Mouse (Mus musculus) liver, embryonic 12.5 days (tissue): ENCODE data around the gene Cplx2. TPM values are rescaled to one million over a fixed set of nuclear protein-coding genes. Genes with fewer than 3 reads are reported as not detected.
A peak's percentile ranks its signal among the peaks of the same experiment; 100 is the strongest.

Experiments used
- ATAC-seq: fragments of 200-750 bp; cut with Nextera tagmentation; 2 replicates; pipeline ENCODE4 v1.8.0; 2017; ENCODE audit warnings: moderate number of reproducible peaks, mild to moderate bottlenecking, moderate library complexity
- H3K27ac ChIP-seq: fragments of 300-500 bp; sonication (generic); 2 replicates; pipeline ENCODE4 v1.5.1; 2016; ENCODE audit warnings: mild to moderate bottlenecking
- H3K27me3 ChIP-seq: fragments of 300-500 bp; sonication (generic); replicated peaks from 2 replicates; pipeline ENCODE4 v1.6.1; 2016; ENCODE audit warnings: mild to moderate bottlenecking, moderate library complexity
- H3K36me3 ChIP-seq: fragments of 300-500 bp; sonication (generic); 2 replicates; pipeline ENCODE4 v1.6.1; 2016; ENCODE audit warnings: mild to moderate bottlenecking, moderate library complexity
- H3K4me1 ChIP-seq: fragments of 300-500 bp; sonication (generic); 2 replicates; pipeline ENCODE4 v1.6.1; 2016
- H3K4me2 ChIP-seq: fragments of 300-500 bp; sonication (generic); 2 replicates; pipeline ENCODE4 v1.6.1; 2016; ENCODE audit warnings: mild to moderate bottlenecking, moderate library complexity
- H3K4me3 ChIP-seq: fragments of 300-500 bp; sonication (generic); 2 replicates; pipeline ENCODE4 v1.5.1; 2016; ENCODE audit warnings: mild to moderate bottlenecking, moderate library complexity
- H3K9ac ChIP-seq: fragments of 300-500 bp; sonication (generic); 2 replicates; pipeline ENCODE4 v1.6.1; 2016; ENCODE audit warnings: mild to moderate bottlenecking, moderate library complexity
- H3K9me3 ChIP-seq: fragments of 300-500 bp; sonication (generic); replicated peaks from 2 replicates; pipeline ENCODE4 v1.6.1; 2016; ENCODE audit warnings: mild to moderate bottlenecking, moderate library complexity
- WGBS: fragments of 180-500 bp; shearing (Covaris S2); methylation state at CpG from one replicate; pipeline ENCODE4 v1.1.7; 2016; ENCODE audit not compliant: insufficient replicate concordance; 5-methylcytosine and 5-hydroxymethylcytosine counted together
- polyA plus RNA-seq: library from polyadenylated mRNA; unstranded; fragments of >200 nt; fragmentation: Nextera tagmentation; extraction: Ambion mirVana; gene quantifications from 2 replicates; pipeline ENCODE4 v1.2.1, GENCODE M21; 2016

Cplx2 gene
- polyA plus RNA-seq, 1 experiment from 2014 or later = 0.52 TPM

DNA sequence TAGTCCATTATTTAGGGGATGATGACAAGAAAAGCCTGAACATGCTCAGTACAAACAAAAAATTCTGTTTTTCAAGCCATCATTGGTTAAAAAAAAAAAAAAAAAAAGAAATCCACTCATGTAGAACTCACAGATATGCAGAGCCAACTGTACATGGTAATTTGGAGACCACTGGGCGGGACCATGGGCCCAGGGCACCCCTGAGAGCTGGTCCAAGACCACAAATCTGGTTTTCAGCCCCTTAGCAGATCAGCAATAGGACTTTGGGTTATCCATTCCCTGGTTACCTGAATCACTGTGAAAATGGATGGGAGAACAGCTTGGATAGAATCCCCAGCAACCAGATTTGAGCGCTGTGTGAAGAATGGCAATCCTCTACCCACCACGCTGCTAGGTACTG is 40.5 kb downstream of the Cplx2 start:
- no peaks in the 10 kb centered on the region for H3K4me1 ChIP-seq
- no peaks in the 10 kb centered on the region for H3K27me3 ChIP-seq
- no peak overlapping the region for H3K4me2 ChIP-seq
- H3K9ac ChIP-seq = no peak overlapping the region
- ATAC-seq = no peak
- no peak overlapping the region for H3K27ac ChIP-seq
- 56% methylated on average over 3 of the region's 3 CpGs for WGBS
- H3K4me3 ChIP-seq = no peak overlapping the region
- H3K9me3 ChIP-seq = no peaks in the 10 kb centered on the region
- no peaks in the 10 kb centered on the region for H3K36me3 ChIP-seq

DNA sequence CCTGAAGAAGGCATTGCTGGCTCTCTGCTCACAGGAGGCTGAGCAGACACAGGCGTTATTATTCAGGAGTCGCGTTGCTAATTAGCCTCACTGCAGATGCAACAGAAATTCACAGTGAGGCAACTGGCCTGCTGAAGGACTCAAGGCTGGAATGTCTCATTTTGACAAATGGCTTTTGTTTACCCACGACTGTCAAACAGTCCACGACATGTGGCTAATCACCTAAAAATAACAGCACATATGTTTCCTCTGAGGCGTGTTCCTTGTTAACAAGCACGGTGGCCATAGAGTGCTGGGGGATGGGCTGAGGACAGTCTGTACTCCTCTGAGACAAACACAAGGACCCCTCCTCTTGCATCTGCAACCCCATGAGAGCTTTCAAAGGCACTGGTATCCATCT is 41.1 kb downstream of the Cplx2 start:
- Histone ChIP-seq H3K27me3 (no peaks in the 10 kb centered on the region), H3K9me3 (no peaks in the 10 kb centered on the region), H3K9ac (no peak overlapping the region), H3K4me3 (no peak overlapping the region), H3K27ac (no peak overlapping the region), H3K4me2 (no peak overlapping the region), H3K36me3 (no peaks in the 10 kb centered on the region), H3K4me1 (no peaks in the 10 kb centered on the region)
- no peak for ATAC-seq
- 19% methylated on average over 7 of the region's 7 CpGs for WGBS

DNA sequence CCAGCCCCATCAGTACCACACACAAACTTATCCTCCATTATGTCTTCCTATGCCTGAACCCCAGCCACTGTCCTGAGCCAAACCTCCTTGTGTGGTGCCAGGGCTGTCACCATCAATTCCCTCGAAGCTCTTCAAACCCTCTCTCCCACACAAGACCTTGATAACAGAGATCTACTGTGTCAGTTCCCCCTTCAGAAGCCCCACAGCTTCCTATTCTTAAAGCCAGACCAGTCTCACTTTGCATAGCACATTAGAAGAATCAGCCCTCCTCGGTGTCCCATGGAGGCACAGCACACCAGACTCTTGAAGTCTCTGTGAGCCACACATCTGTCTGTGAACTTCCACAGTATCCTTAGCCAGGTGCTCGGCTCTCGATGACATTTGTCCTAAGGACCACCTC is 41.6 kb downstream of the Cplx2 start:
- H3K27me3 ChIP-seq = no peaks in the 10 kb centered on the region
- no peak for ATAC-seq
- 46% methylated on average over 4 of the region's 4 CpGs for WGBS

DNA sequence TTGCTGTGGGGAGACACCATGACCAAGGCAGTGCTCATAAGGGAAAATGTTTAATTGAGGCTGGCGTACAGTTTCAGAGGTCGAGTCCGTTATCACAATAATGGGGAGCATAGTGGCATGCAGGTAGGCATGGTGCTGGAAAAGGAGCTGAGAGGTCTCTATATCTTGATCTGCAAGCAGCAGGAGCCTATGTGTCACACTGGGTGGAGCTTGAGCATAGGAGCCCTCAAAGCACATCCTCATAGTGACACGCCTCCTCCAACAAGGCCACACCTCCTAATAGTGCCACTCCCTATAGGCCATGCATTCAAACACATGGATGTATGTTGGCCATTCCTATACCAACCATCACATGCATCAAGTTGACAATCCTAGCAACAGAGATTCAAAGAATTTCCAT is 43.9 kb downstream of the Cplx2 start:
- H3K4me3 ChIP-seq = no peak overlapping the region
- no peak overlapping the region for H3K9ac ChIP-seq
- no peak for ATAC-seq
- H3K27me3 ChIP-seq = no peaks in the 10 kb centered on the region
- H3K36me3 ChIP-seq = no peaks in the 10 kb centered on the region
- no peak overlapping the region for H3K27ac ChIP-seq
- 72% methylated on average over 4 of the region's 4 CpGs for WGBS
- H3K4me1 ChIP-seq = no peaks in the 10 kb centered on the region
- H3K9me3 ChIP-seq = no peaks in the 10 kb centered on the region
- no peak overlapping the region for H3K4me2 ChIP-seq

More for the DNA sequence above, 41.6 kb downstream of the Cplx2 start:
- Histone ChIP-seq H3K4me1 (no peaks in the 10 kb centered on the region), H3K4me3 (no peak overlapping the region), H3K9ac (no peak overlapping the region), H3K36me3 (no peaks in the 10 kb centered on the region), H3K9me3 (no peaks in the 10 kb centered on the region), H3K27ac (no peak overlapping the region), H3K4me2 (no peak overlapping the region)

DNA sequence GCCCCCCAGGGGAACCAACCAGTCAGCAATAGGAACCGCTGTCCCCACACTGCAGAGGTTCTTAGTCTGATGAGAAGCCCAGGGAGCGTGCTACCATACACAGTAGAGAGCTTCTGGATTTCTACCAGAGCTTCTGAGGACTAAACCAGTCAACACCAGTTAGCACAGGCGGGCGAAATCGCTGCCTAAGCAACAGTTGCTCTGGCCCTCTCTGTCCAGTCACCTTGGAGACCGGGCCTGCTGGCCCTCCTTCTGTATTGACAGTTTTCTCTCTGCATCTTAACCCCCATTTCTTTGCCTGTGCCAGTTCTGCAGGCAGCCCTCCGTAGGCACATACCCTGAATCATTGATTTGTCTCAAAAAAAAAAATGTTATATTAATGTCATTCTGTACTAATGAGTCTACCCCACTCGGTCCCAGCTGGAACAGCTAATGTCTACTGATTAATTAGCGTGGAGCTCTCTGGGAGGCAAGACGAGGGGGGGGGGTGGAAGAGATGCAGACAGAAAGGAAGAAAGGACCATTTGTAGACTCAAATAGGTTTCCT is 47.7 kb downstream of the Cplx2 start:
- 68% methylated on average over 10 of the region's 10 CpGs for WGBS
- no peaks in the 10 kb centered on the region for H3K4me1 ChIP-seq
- H3K4me3 ChIP-seq = no peak overlapping the region
- H3K27me3 ChIP-seq = no peaks in the 10 kb centered on the region
- no peak overlapping the region for H3K9ac ChIP-seq
- peaks cover 6% of the 10 kb centered on the region for H3K9me3 ChIP-seq
- no peaks in the 10 kb centered on the region for H3K36me3 ChIP-seq
- no peak for ATAC-seq
- no peak overlapping the region for H3K27ac ChIP-seq
- no peak overlapping the region for H3K4me2 ChIP-seq

DNA sequence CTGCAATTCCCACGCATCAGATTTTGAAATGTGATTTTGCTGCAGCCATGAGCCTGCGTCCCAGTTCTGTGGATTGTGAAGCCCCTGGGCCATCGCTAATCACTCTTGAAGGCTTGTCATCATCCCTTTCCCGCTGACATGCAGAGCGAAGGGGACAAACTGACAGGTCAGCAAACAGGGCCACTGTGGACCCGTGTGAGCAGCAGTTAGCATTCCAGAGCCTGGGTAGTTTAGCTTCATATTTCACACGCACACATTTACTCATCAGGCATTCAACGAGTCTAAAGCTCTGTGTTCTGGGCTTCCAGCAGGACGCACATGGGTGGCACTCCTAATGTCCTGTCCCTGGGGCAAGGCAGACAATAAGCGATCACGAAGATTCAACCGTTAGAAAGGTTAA is 49.1 kb downstream of the Cplx2 start:
- WGBS = 75% methylated on average over 12 of the region's 12 CpGs
- Histone ChIP-seq H3K4me1 (0 out of 2 replicates have a peak, but pooled peaks cover 3% of the 10 kb centered on the region), H3K36me3 (no peaks in the 10 kb centered on the region), H3K4me2 (no peak overlapping the region), H3K27ac (no peak overlapping the region), H3K9ac (no peak overlapping the region), H3K27me3 (no peaks in the 10 kb centered on the region), H3K4me3 (no peak overlapping the region), H3K9me3 (peaks cover 7% of the 10 kb centered on the region)
- no peak for ATAC-seq

DNA sequence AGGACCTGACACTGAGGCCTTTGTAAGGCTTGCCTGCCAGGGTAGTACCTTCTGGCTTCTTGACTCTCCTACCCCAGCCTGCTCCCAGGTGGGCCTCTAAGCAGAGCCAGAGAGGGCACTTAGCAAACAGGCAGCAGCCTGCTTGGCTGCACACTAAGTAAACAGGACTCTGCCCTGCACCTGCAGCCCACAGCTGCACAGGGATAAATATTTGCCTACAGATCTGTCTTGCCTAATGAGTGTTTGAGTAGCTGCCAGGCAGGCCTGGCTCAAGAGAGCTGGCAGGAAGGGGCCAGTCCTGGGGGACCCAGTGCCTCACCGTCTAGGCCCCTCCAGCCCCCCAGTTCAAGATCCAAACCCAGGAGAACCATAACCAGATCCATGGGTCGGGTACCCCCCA is 54.1 kb downstream of the Cplx2 start:
- H3K27ac ChIP-seq = peak overlapping the region; percentile 37; the same call in 1 of the 2 replicates
- H3K4me1 ChIP-seq = 0 out of 2 replicates have a peak, but pooled peaks cover 3% of the 10 kb centered on the region
- no peak overlapping the region for H3K4me2 ChIP-seq
- no peak overlapping the region for H3K9ac ChIP-seq
- H3K9me3 ChIP-seq = peaks cover 7% of the 10 kb centered on the region
- H3K36me3 ChIP-seq = no peaks in the 10 kb centered on the region
- H3K4me3 ChIP-seq = no peak overlapping the region
- ATAC-seq = peak; percentile 71
- 53% methylated on average over 2 of the region's 2 CpGs for WGBS
- H3K27me3 ChIP-seq = no peaks in the 10 kb centered on the region

DNA sequence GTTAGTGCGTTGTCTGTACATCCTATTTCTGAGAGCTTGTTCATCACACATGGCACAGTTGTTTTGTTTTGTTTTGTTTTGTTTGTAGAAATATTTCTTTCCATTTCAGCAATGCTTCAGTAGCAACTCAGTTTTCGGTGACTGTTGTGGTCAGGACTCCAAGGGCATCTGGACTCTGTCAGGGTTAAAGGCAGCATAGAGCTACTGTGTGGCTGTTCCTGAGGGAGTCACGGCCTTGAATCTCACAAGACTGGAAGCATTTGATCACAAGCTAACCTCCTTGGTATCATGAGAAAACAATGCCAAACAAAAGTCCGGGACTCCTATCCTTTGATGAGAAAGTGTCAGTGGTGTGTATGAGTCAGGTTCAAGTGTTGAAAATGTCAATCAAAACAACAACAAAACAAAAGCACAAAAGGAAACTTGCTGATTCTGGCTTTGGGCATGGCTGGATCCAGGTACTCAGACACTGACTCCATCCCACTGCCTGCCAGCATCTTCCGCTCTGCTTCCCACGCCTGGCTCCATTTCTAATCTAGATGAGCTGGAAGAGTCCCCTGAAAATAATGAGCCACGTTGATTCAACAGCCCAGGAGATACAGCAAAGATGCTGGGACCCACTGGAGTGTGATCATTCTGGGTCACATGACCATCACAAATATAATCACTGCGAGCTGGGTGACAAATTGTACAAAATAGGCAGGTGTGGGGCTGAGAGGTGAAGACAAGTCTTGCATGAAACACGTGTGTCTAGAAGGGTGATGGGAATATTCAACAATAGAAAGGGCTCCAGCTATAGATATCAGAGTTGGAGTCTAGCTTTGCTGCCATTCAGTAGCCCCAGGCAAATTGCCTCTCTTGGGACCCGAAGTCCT is 55.9 kb downstream of the Cplx2 start:
- Histone ChIP-seq H3K4me3 (no peak overlapping the region), H3K4me1 (0 out of 2 replicates have a peak, but pooled peaks cover 3% of the 10 kb centered on the region), H3K27me3 (no peaks in the 10 kb centered on the region), H3K27ac (no peak overlapping the region), H3K36me3 (no peaks in the 10 kb centered on the region), H3K4me2 (no peak overlapping the region), H3K9ac (no peak overlapping the region), H3K9me3 (peaks cover 7% of the 10 kb centered on the region)
- 60% methylated on average over 10 of the region's 10 CpGs for WGBS
- no peak for ATAC-seq

DNA sequence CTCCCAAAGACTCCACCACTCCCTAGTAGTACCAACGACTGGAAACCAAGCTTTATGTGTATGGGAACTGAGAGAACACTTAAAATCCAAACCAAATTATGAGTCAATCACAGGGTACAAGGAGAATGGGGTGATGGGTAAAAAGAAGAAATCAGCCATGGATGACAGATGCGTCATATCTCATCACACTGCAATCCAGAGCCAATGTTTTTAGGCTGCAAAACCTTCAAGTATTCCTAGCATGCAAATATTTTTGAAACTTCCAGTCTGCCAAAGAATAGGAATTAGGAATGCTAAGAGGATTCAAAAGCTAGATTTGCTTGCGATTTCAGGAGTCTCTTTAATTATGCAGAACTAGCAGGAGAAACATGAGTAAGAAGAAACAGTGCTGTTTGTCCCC is 57.6 kb downstream of the Cplx2 start:
- no peak for ATAC-seq
- no peak overlapping the region for H3K9ac ChIP-seq
- H3K9me3 ChIP-seq = peaks cover 2% of the 10 kb centered on the region
- H3K27ac ChIP-seq = no peak overlapping the region
- H3K4me1 ChIP-seq = 0 out of 2 replicates have a peak, but pooled peaks cover 3% of the 10 kb centered on the region
- no peak overlapping the region for H3K4me3 ChIP-seq
- no peak overlapping the region for H3K4me2 ChIP-seq
- 57% methylated on average over 3 of the region's 3 CpGs for WGBS
- no peaks in the 10 kb centered on the region for H3K27me3 ChIP-seq
- H3K36me3 ChIP-seq = no peaks in the 10 kb centered on the region

DNA sequence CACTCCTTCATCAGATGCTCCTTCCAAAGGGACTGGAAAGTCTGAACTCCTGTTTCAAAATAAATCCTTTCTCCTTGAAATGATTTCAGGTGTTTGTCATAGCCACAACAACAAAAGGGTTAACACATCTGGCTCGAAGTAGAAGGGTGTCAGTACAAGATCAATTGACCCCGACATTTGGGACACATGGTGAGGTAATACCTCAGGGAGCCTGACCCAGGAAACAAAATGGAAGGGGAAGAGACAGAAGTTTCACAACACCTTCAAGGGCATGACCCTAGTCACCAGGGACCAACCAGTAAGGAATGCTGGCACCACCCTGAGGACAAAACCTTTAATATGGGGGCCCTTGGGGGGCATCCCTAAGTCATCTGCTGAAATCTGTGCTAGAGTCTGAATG is 58.9 kb downstream of the Cplx2 start:
- no peak for ATAC-seq

DNA sequence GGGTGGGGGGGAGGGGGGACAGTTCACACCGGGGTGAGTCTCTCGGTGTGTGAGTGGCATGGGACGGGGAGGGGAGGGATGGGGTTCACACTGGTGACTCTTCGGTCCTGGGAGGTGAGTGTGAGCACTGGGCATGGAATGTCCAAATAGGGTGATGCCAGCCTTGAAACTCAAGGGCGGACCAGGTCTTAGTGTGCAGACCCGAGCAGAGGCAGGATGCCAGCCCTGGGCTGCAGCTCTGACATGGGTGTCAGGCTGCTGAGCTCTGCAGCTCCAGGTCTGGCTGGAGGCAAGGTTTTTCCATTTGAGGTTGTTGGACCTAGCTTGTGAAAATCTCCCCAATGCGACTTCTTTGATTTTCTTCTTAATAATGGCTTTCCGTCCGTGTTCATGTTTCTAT is 60.0 kb downstream of the Cplx2 start:
- H3K9ac ChIP-seq = no peak overlapping the region
- H3K4me1 ChIP-seq = no peaks in the 10 kb centered on the region
- no peaks in the 10 kb centered on the region for H3K36me3 ChIP-seq
- H3K9me3 ChIP-seq = no peaks in the 10 kb centered on the region
- H3K4me3 ChIP-seq = no peak overlapping the region
- ATAC-seq = no peak
- no peak overlapping the region for H3K27ac ChIP-seq
- 76% methylated on average over 9 of the region's 9 CpGs for WGBS
- no peaks in the 10 kb centered on the region for H3K27me3 ChIP-seq
- H3K4me2 ChIP-seq = no peak overlapping the region

More for the DNA sequence above, 58.9 kb downstream of the Cplx2 start:
- no peaks in the 10 kb centered on the region for H3K9me3 ChIP-seq
- no peak overlapping the region for H3K9ac ChIP-seq
- no peaks in the 10 kb centered on the region for H3K27me3 ChIP-seq
- WGBS = 25% methylated on average over 2 of the region's 2 CpGs
- H3K4me1 ChIP-seq = no peaks in the 10 kb centered on the region
- H3K4me3 ChIP-seq = no peak overlapping the region
- H3K36me3 ChIP-seq = no peaks in the 10 kb centered on the region
- no peak overlapping the region for H3K4me2 ChIP-seq
- H3K27ac ChIP-seq = no peak overlapping the region
